9 mouse cellular contexts compared by ENCODE assay signal in the genomic region with DNA sequence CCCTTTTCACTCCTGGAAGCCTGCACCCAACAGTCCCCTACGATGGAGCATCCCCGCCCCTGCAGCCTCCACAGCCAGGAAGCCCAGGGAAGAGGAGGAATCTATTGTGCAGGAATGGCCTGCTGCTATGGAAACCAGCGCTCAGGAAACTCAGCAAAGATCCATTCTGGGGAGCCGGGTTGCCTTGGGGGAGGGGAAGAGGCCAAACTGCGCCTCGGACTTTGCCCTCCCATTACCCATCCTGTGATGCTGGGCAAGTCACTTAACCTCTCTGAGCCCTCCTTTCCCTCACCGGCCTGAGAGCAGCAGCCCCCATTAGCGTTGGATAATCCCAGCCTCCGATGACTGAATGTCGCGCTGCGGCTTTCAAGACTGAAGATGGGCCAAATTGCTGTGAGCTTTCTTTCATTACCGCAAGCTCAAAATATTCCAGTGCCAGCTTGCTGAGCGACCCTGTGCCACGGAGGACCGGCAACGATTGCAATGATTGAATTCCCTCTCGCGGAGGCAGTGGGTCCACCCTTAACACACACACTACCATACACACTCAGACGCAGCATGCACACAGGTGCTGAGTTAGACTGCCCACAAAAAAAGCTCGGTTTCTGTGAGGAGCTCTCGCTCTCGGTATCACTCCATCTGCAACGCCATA. TPM values are rescaled to one million over a fixed set of nuclear protein-coding genes. Genes with fewer than 3 reads are reported as not detected.
DNase-seq lines count a peak whose midpoint lies in the region; ATAC-seq and TF ChIP-seq lines count a peak whose summit lies in the region.
"Had no signal": no experiment of that assay in that cellular context is flagged by ENCODE, and none has a peak within 500 bp of the region (broad histone marks: within the 10 kb centered on the region; RNA-seq: fewer than 3 reads in every experiment).

No protein-coding gene starts in this region.

- H3K36me3 ChIP-seq in heart, embryonic 16.5 days (ENCODE audit: control insufficient read depth, insufficient read depth): no peaks in the 10 kb centered on the region
- H3K36me3 ChIP-seq in embryonic facial prominence, embryonic 10.5 days (replicated peaks): no peaks in the 10 kb centered on the region
- H3K36me3 ChIP-seq in intestine, embryonic 15.5 days: no peaks in the 10 kb centered on the region
- no peaks in the 10 kb centered on the region for H3K36me3 ChIP-seq in liver, embryonic 12.5 days
- no peaks in the 10 kb centered on the region for H3K36me3 ChIP-seq in small intestine, adult 2 months (ENCODE audit: control insufficient read depth, insufficient read depth, low read length)

- 0 out of 2 replicates have a peak, but pooled peaks cover 6% of the 10 kb centered on the region for H3K4me1 ChIP-seq in heart, embryonic 16.5 days (ENCODE audit: control insufficient read depth, insufficient read depth, low read length)
- peaks cover 19% of the 10 kb centered on the region for H3K4me1 ChIP-seq in embryonic facial prominence, embryonic 10.5 days
- H3K4me1 ChIP-seq in intestine, embryonic 15.5 days (replicated peaks): 0 out of 2 replicates have a peak, but pooled peaks cover 6% of the 10 kb centered on the region
- H3K4me1 ChIP-seq in liver, embryonic 12.5 days: peaks cover 7% of the 10 kb centered on the region
- no peaks in the 10 kb centered on the region for H3K4me1 ChIP-seq in small intestine, adult 2 months (ENCODE audit: control insufficient read depth, insufficient read depth, insufficient read length, low read length)
- H3K4me1 ChIP-seq in lung, adult 2 months (ENCODE audit: control insufficient read depth, insufficient read depth, low read length): 0 out of 2 replicates have a peak, but pooled peaks cover 2% of the 10 kb centered on the region

- DNase-seq in heart, adult 18-20 months: no peak
- peak; percentile 74 for DNase-seq in embryonic facial prominence, embryonic 10.5 days (ENCODE audit: low spot score)
- no peak for DNase-seq in lung, adult 2 months
- no peak for DNase-seq in gastrocnemius, adult 18-20 months (ENCODE audit: low spot score)

- WGBS in heart, embryonic 16.5 days: 19% methylated on average over 24 of the region's 24 CpGs
- WGBS in embryonic facial prominence, embryonic 10.5 days: 10% methylated on average over 24 of the region's 24 CpGs
- WGBS in intestine, embryonic 15.5 days: 16% methylated on average over 24 of the region's 24 CpGs
- WGBS in liver, embryonic 12.5 days (ENCODE audit: insufficient replicate concordance): 18% methylated on average over 24 of the region's 24 CpGs
- 20% methylated on average over 24 of the region's 24 CpGs for WGBS in small intestine, adult 2 months
- WGBS in lung, adult 2 months: 23% methylated on average over 24 of the region's 24 CpGs

- no peak overlapping the region for H3K9ac ChIP-seq in heart, embryonic 16.5 days (ENCODE audit: low read length)
- no peak overlapping the region for H3K9ac ChIP-seq in intestine, embryonic 15.5 days
- H3K9ac ChIP-seq in liver, embryonic 12.5 days: no peak overlapping the region

- no peak overlapping the region for H3K27ac ChIP-seq in heart, embryonic 16.5 days (ENCODE audit: low read length)
- peak overlapping the region; percentile 68 for H3K27ac ChIP-seq in embryonic facial prominence, embryonic 10.5 days (replicated peaks)
- H3K27ac ChIP-seq in intestine, embryonic 15.5 days: no peak overlapping the region
- no peak overlapping the region for H3K27ac ChIP-seq in liver, embryonic 12.5 days
- H3K27ac ChIP-seq in small intestine, adult 2 months (ENCODE audit: insufficient read depth, low read depth, low read length): no peak overlapping the region

- peaks cover 14% of the 10 kb centered on the region for H3K27me3 ChIP-seq in heart, embryonic 16.5 days (ENCODE audit: control insufficient read depth, insufficient read depth, low read length)
- H3K27me3 ChIP-seq in embryonic facial prominence, embryonic 10.5 days (replicated peaks; ENCODE audit: low read depth, poor library complexity, severe bottlenecking): peaks cover 52% of the 10 kb centered on the region
- no peaks in the 10 kb centered on the region for H3K27me3 ChIP-seq in intestine, embryonic 15.5 days (replicated peaks)
- peaks cover 54% of the 10 kb centered on the region for H3K27me3 ChIP-seq in liver, embryonic 12.5 days (replicated peaks)
- no peaks in the 10 kb centered on the region; the same call in 1 of the 2 replicates for H3K27me3 ChIP-seq in small intestine, adult 2 months (ENCODE audit: control insufficient read depth, insufficient read depth, low read length)

- H3K4me2 ChIP-seq in heart, embryonic 16.5 days (ENCODE audit: low read depth, low read length): peak overlapping the region; percentile 37
- H3K4me2 ChIP-seq in intestine, embryonic 15.5 days (replicated peaks): peak overlapping the region; percentile 47
- H3K4me2 ChIP-seq in liver, embryonic 12.5 days: peak overlapping the region; percentile 38

- TF ChIP-seq POLR2A in small intestine, adult 2 months (IDR thresholded peaks at IDR 0.05; ENCODE audit: low read depth, low read length): no peak
- TF ChIP-seq POLR2A in lung, adult 2 months (IDR thresholded peaks at IDR 0.05; ENCODE audit: borderline replicate concordance, extremely low read depth, low read depth, low read length): no peak

- no peak overlapping the region for H3K4me3 ChIP-seq in heart, embryonic 16.5 days (ENCODE audit: low read length)
- peak overlapping the region; percentile 52 for H3K4me3 ChIP-seq in embryonic facial prominence, embryonic 10.5 days
- H3K4me3 ChIP-seq in intestine, embryonic 15.5 days (replicated peaks): no peak overlapping the region
- H3K4me3 ChIP-seq in liver, embryonic 12.5 days: no peak overlapping the region
- peak overlapping the region; percentile 22 for H3K4me3 ChIP-seq in small intestine, adult 2 months (ENCODE audit: low read depth, low read length)
- no peak overlapping the region for H3K4me3 ChIP-seq in lung, adult 2 months (replicated peaks; ENCODE audit: extremely low read depth, low read depth, low read length)

- no peak for TF ChIP-seq CTCF in small intestine, adult 2 months (IDR thresholded peaks at IDR 0.05; ENCODE audit: extremely low read depth, insufficient read length, insufficient replicate concordance, low read depth, low read length)
- TF ChIP-seq CTCF in lung, adult 2 months (IDR thresholded peaks at IDR 0.05; ENCODE audit: insufficient read depth, low read length): no peak

- H3K9me3 ChIP-seq in heart, embryonic 16.5 days (replicated peaks; ENCODE audit: control insufficient read depth, low read length): no peaks in the 10 kb centered on the region
- no peaks in the 10 kb centered on the region for H3K9me3 ChIP-seq in embryonic facial prominence, embryonic 10.5 days
- H3K9me3 ChIP-seq in intestine, embryonic 15.5 days: no peaks in the 10 kb centered on the region
- no peaks in the 10 kb centered on the region for H3K9me3 ChIP-seq in liver, embryonic 12.5 days (replicated peaks)

- ATAC-seq in heart, embryonic 16.5 days (replicated peaks; ENCODE audit: extremely low read depth, insufficient read depth, low FRiP score): no peak
- peak; percentile 41; the same call in 1 of the 2 replicates for ATAC-seq in intestine, embryonic 15.5 days
- no peak for ATAC-seq in liver, embryonic 12.5 days

RNA-seq across cellular contexts. Expression of a gene that starts 18.1 kb away (rescaled TPM):
- polyA plus RNA-seq in heart, embryonic 16.5 days (2015; fragmentation: Nextera tagmentation; extraction: Ambion mirVana): 14.7 and 15.8 TPM in 2 replicates
- total RNA-seq in heart, adult 18-20 months (2021): 10 to 100 TPM; 27.5 to 29.4 TPM
- polyA plus RNA-seq in embryonic facial prominence, embryonic 10.5 days (2016; fragmentation: Nextera tagmentation; extraction: Ambion mirVana): 17.0 and 17.4 TPM in 2 replicates
- polyA plus RNA-seq in intestine, embryonic 15.5 days (2015; fragmentation: Nextera tagmentation; extraction: Ambion mirVana): 21.3 and 22.1 TPM in 2 replicates
- polyA plus RNA-seq in liver, embryonic 12.5 days (2016; fragmentation: Nextera tagmentation; extraction: Ambion mirVana): 20.7 and 22.6 TPM in 2 replicates
- 14.1 and 16.0 TPM in 2 replicates for polyA plus RNA-seq in small intestine, adult 2 months (2012; rRNA removed)
- polyA plus RNA-seq in lung, adult 2 months (2012; rRNA removed): 78.2 and 94.2 TPM in 2 replicates
- total RNA-seq in gastrocnemius, adult 18-20 months (2021): 1 to 10 TPM; 4.7 to 9.2 TPM
- total RNA-seq: MEL had no signal

RNA-seq across cellular contexts. Expression of a gene that starts 38.1 kb away (rescaled TPM):
- not detected in 2 replicates for polyA plus RNA-seq in heart, embryonic 16.5 days (2015; fragmentation: Nextera tagmentation; extraction: Ambion mirVana)
- total RNA-seq in heart, adult 18-20 months (2021): not detected
- polyA plus RNA-seq in embryonic facial prominence, embryonic 10.5 days (2016; fragmentation: Nextera tagmentation; extraction: Ambion mirVana): not detected in 2 replicates
- not detected in 2 replicates for polyA plus RNA-seq in intestine, embryonic 15.5 days (2015; fragmentation: Nextera tagmentation; extraction: Ambion mirVana)
- not detected in 2 replicates for polyA plus RNA-seq in liver, embryonic 12.5 days (2016; fragmentation: Nextera tagmentation; extraction: Ambion mirVana)
- not detected in 2 replicates for polyA plus RNA-seq in small intestine, adult 2 months (2012; rRNA removed)
- polyA plus RNA-seq in lung, adult 2 months (2012; rRNA removed): not detected in 2 replicates
- total RNA-seq in gastrocnemius, adult 18-20 months (2021): not detected
- total RNA-seq: MEL had no signal

Comparison
In these comparisons a context has a peak if more than half of its experiments do, and no peak if none do; other contexts are left out.
1. H3K4me3 ChIP-seq: peak in embryonic facial prominence, embryonic 10.5 days (single experiment) and small intestine, adult 2 months (single experiment); none in heart, embryonic 16.5 days (single experiment), intestine, embryonic 15.5 days (single experiment), liver, embryonic 12.5 days (single experiment) and lung, adult 2 months (single experiment).
2. Peak in every context shown above with its lines, with median percentiles within 50 percentile points of each other: H3K4me2 ChIP-seq.